Mouse (Mus musculus) heart, embryonic 13.5 days (tissue): ENCODE results near the gene Npepps. TPM values are rescaled to one million over a fixed set of nuclear protein-coding genes. Genes with fewer than 3 reads are reported as not detected.
A peak's percentile ranks its signal among the peaks of the same experiment; 100 is the strongest.

ENCODE experiments used
- ATAC-seq: fragments of 200-750 bp; cut with Nextera tagmentation; 2 replicates; pipeline ENCODE4 v1.8.0; 2017; ENCODE audit warnings: moderate TSS enrichment; ENCODE audit not compliant: insufficient number of reproducible peaks, low FRiP score, low TSS enrichment; ENCODE audit errors: extremely low read depth
- H3K27ac ChIP-seq: fragments of 300-500 bp; sonication (generic); replicated peaks from 2 replicates; pipeline ENCODE4 v1.5.1; 2015; ENCODE audit warnings: moderate library complexity, mild to moderate bottlenecking, inconsistent platforms
- H3K27me3 ChIP-seq: fragments of 300-500 bp; sonication (generic); replicated peaks from 2 replicates; pipeline ENCODE4 v1.6.1; 2015; ENCODE audit warnings: mild to moderate bottlenecking, inconsistent platforms
- H3K36me3 ChIP-seq: fragments of 300-500 bp; sonication (generic); 2 replicates; pipeline ENCODE4 v1.6.1; 2015; ENCODE audit warnings: mild to moderate bottlenecking, inconsistent platforms
- H3K4me1 ChIP-seq: fragments of 300-500 bp; sonication (generic); 2 replicates; pipeline ENCODE4 v1.6.1; 2015; ENCODE audit warnings: inconsistent platforms
- H3K4me2 ChIP-seq: fragments of 300-500 bp; sonication (generic); 2 replicates; pipeline ENCODE4 v1.6.1; 2015; ENCODE audit warnings: inconsistent platforms, mild to moderate bottlenecking, moderate library complexity
- H3K4me3 ChIP-seq: fragments of 300-500 bp; sonication (generic); 2 replicates; pipeline ENCODE4 v1.5.1; 2015; ENCODE audit warnings: moderate library complexity, mild to moderate bottlenecking, inconsistent platforms
- H3K9ac ChIP-seq: fragments of 300-500 bp; sonication (generic); 2 replicates; pipeline ENCODE4 v1.6.1; 2015; ENCODE audit warnings: inconsistent platforms, mild to moderate bottlenecking, moderate library complexity
- H3K9me3 ChIP-seq: fragments of 300-500 bp; sonication (generic); 2 replicates; pipeline ENCODE4 v1.6.1; 2016; ENCODE audit warnings: inconsistent platforms
- WGBS: fragments of 180-500 bp; shearing (Covaris S2); methylation state at CpG from one replicate; pipeline ENCODE4 v1.1.7; 2015; ENCODE audit warnings: mixed read lengths; 5-methylcytosine and 5-hydroxymethylcytosine counted together
- polyA plus RNA-seq: library from polyadenylated mRNA; unstranded; fragments of >200 nt; fragmentation: Nextera tagmentation; extraction: Ambion mirVana; gene quantifications from 2 replicates; pipeline ENCODE4 v1.2.1, GENCODE M21; 2015

Npepps gene
- polyA plus RNA-seq, 1 experiment from 2014 or later = 83.5 TPM

DNA sequence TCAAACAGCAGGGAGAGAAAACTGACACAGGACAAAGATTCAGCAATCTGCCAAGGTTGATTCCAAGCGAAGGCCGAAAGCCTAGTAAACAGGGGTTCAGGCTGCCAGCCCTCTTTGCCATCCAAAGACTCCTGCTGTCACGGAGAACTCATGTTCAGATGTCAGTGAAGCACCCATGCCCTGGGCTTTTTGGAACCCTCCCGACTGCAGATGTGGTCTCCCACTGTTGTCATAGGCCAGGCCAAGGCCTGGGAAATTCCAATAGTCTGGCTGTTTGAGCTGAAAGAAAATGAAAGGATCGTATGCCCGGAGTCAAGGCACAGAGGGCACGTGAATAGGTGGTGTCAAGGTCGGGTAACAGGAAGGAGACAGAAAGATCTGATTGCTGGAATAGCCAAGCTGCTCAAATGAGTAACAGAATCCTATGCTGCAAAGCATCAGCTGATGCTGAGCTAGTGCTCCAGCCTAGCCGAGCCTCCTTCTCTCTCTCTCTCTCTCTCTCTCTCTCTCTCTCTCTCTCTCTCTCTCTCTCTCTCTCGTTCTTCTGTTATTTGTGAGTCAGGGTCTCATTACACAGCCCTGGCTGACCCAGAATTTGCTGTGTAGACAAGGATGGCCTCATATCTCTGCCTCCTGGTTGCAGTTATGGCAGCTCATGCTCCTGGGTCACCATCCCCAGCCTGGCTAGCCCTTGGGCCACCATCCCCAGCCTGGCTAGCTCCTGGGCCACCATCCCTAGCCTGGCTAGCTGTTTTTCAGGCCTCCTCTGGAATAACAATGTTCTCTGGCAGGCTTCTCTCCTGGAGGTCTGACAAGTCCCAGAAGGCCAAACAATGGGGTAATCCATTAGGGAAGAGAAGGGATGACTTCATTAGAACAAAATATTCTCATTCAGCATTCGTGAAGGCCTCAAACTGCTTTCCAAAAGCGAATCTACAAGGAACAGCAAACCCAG is 9.1 kb upstream of the Npepps start:
- H3K9me3 ChIP-seq = no peaks in the 10 kb centered on the region
- ATAC-seq = no peak
- no peaks in the 10 kb centered on the region for H3K27me3 ChIP-seq
- no peak overlapping the region for H3K27ac ChIP-seq
- 50% methylated on average over 12 of the region's 12 CpGs for WGBS
- no peak overlapping the region for H3K4me2 ChIP-seq
- H3K36me3 ChIP-seq = no peaks in the 10 kb centered on the region
- H3K4me1 ChIP-seq = peaks cover 10% of the 10 kb centered on the region
- H3K4me3 ChIP-seq = no peak overlapping the region
- H3K9ac ChIP-seq = no peak overlapping the region

DNA sequence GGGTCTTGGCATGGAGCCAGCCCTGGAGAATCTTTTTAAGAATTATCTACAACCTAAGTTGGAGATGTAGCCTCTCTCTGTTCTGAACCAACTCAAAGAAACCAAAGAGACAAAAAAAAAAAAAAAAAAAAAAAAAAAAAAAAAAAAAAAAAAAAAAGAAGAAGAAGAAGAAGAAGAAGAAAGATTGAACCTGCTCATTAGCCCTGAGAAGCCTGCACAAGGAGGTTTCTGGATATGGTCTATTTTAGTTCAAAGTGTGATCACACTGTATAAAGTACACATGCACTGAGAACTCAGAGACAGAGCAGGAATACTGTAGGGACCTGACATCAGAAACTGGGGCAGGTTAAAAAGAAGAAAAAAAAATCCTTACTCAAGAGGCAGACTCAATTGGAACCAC is 7.2 kb upstream of the Npepps start:
- Histone ChIP-seq H3K9me3 (no peaks in the 10 kb centered on the region), H3K4me1 (peaks cover 10% of the 10 kb centered on the region), H3K4me3 (no peak overlapping the region), H3K36me3 (no peaks in the 10 kb centered on the region), H3K27ac (no peak overlapping the region), H3K27me3 (no peaks in the 10 kb centered on the region; the same call in 1 of the 2 replicates), H3K9ac (no peak overlapping the region), H3K4me2 (no peak overlapping the region)
- ATAC-seq = no peak

GRCm38 (mm10) chr11:97286973-97287372 is 6.5 kb upstream of the Npepps start:
- no peak for ATAC-seq
- 58% methylated on average over 6 of the region's 6 CpGs for WGBS
- no peaks in the 10 kb centered on the region for H3K9me3 ChIP-seq

GRCm38 (mm10) chr11:97285852-97286775 is 5.7 kb upstream of the Npepps start:
- H3K4me1 ChIP-seq = peaks cover 11% of the 10 kb centered on the region
- H3K27me3 ChIP-seq = no peaks in the 10 kb centered on the region; the same call in 1 of the 2 replicates
- WGBS = 58% methylated on average over 9 of the region's 9 CpGs
- H3K9me3 ChIP-seq = no peaks in the 10 kb centered on the region
- no peak for ATAC-seq
- peak overlapping the region; percentile 17 for H3K27ac ChIP-seq
- no peak overlapping the region for H3K9ac ChIP-seq
- H3K4me2 ChIP-seq = 0 out of 2 replicates have a peak overlapping the region, but pooled peaks have one; percentile 1
- H3K4me3 ChIP-seq = no peak overlapping the region
- no peaks in the 10 kb centered on the region for H3K36me3 ChIP-seq

More at GRCm38 (mm10) chr11:97286973-97287372, 6.5 kb upstream of the Npepps start:
- Histone ChIP-seq H3K4me3 (no peak overlapping the region), H3K9ac (no peak overlapping the region), H3K4me2 (no peak overlapping the region), H3K4me1 (peaks cover 10% of the 10 kb centered on the region), H3K27me3 (no peaks in the 10 kb centered on the region; the same call in 1 of the 2 replicates), H3K27ac (no peak overlapping the region), H3K36me3 (no peaks in the 10 kb centered on the region)

- 71% methylated on average over 4 of the region's 4 CpGs for WGBS
- no peak overlapping the region for H3K9ac ChIP-seq
- ATAC-seq = no peak
Measured at GRCm38 (mm10) chr11:97284854-97285253, 4.4 kb upstream of the Npepps start.

DNA sequence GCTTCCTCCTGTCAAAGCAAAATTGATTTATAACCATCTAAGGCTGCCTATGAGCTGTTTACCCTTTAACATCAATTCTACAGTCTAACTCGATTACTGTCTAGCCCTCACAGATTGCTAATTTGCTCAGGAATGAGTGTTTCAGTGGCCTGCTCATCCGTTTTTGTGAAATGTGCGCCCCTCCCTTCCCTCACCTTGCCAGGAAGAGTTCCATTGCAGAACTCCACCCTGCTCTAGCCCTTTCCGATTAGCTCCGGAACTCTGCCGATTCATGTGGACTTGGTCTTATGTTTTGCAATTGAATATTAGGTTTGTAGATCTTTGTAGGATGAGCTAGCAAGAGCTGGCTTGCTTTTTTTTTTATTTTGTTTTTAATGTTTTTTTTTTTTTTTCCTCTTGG is 1.7 kb upstream of the Npepps start:
- no peak overlapping the region for H3K4me2 ChIP-seq
- H3K9ac ChIP-seq = no peak overlapping the region
- ATAC-seq = no peak
- H3K27ac ChIP-seq = no peak overlapping the region
- H3K27me3 ChIP-seq = no peaks in the 10 kb centered on the region; the same call in 1 of the 2 replicates
- no peaks in the 10 kb centered on the region for H3K36me3 ChIP-seq
- peaks cover 34% of the 10 kb centered on the region for H3K4me1 ChIP-seq
- 84% methylated on average over 6 of the region's 6 CpGs for WGBS
- no peaks in the 10 kb centered on the region for H3K9me3 ChIP-seq
- H3K4me3 ChIP-seq = no peak overlapping the region

More at GRCm38 (mm10) chr11:97284854-97285253, 4.4 kb upstream of the Npepps start:
- Histone ChIP-seq H3K27me3 (no peaks in the 10 kb centered on the region; the same call in 1 of the 2 replicates), H3K9me3 (no peaks in the 10 kb centered on the region), H3K4me2 (no peak overlapping the region), H3K36me3 (no peaks in the 10 kb centered on the region), H3K4me3 (no peak overlapping the region), H3K27ac (no peak overlapping the region), H3K4me1 (peaks cover 15% of the 10 kb centered on the region)

GRCm38 (mm10) chr11:97279405-97280215 is 828 bp downstream of the Npepps start:
- 2% methylated on average over 50 of the region's 64 CpGs for WGBS
- Histone ChIP-seq H3K9me3 (no peaks in the 10 kb centered on the region), H3K27ac (peak overlapping the region; percentile 99), H3K4me1 (peaks cover 33% of the 10 kb centered on the region), H3K9ac (peak overlapping the region; percentile 100), H3K4me3 (peak overlapping the region; percentile 100), H3K4me2 (peak overlapping the region; percentile 83), H3K27me3 (no peaks in the 10 kb centered on the region; the same call in 1 of the 2 replicates), H3K36me3 (no peaks in the 10 kb centered on the region)
- ATAC-seq = peak; percentile 72

DNA sequence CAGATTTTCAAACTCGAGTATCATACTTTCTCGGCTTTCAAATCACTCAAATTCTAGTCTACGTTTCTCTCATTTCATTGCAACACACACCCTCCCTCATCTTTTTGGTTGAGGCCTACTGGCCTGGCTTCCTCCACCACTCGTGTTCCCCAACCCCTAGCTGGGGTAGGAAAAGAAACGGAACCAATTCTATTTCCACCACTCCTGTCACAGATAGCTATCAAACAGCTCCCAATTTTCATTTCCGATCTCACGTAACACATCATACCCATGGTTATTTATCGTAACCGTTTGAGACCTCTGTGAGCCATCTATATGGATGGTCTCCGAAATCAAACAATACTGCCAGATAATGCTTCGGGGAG is 1.4 kb downstream of the Npepps start:
- peak overlapping the region; percentile 83 for H3K4me2 ChIP-seq
- peaks cover 33% of the 10 kb centered on the region for H3K4me1 ChIP-seq
- peak overlapping the region; percentile 99 for H3K27ac ChIP-seq
- no peaks in the 10 kb centered on the region for H3K27me3 ChIP-seq
- peak overlapping the region; percentile 100 for H3K4me3 ChIP-seq
- 15% methylated on average over 11 of the region's 11 CpGs for WGBS
- no peaks in the 10 kb centered on the region for H3K9me3 ChIP-seq
- ATAC-seq = no peak
- H3K36me3 ChIP-seq = no peaks in the 10 kb centered on the region
- H3K9ac ChIP-seq = peak overlapping the region; percentile 100

- H3K27ac ChIP-seq = peak overlapping the region; percentile 99
- peak overlapping the region; percentile 100 for H3K9ac ChIP-seq
Measured at GRCm38 (mm10) chr11:97278456-97278855, 2.0 kb downstream of the Npepps start.

DNA sequence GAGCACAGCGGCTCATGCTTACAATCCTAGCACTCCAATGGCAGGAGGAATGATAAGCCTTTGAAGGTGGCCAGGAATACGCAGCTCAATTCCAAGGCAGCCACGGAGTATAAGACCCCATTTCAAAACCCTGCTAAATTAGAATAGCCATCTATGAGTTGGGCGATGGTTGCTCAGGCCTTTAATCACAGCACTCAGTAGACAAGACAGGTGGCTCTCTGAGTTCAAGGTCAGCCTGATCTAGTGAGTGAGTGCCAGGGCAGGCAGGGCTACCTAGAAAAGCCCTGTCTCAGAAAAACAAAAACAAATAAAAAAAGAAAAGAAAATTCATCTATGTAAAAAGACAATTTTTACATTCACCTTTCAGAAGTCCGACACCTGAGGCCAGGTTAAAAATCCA is 3.3 kb downstream of the Npepps start:
- peaks cover 38% of the 10 kb centered on the region for H3K4me1 ChIP-seq
- 56% methylated on average over 5 of the region's 5 CpGs for WGBS
- H3K27ac ChIP-seq = peak overlapping the region; percentile 32
- H3K9ac ChIP-seq = peak overlapping the region; percentile 6; the same call in 1 of the 2 replicates
- ATAC-seq = no peak
- no peaks in the 10 kb centered on the region for H3K9me3 ChIP-seq
- peak overlapping the region; percentile 34 for H3K4me2 ChIP-seq
- H3K4me3 ChIP-seq = no peak overlapping the region
- H3K36me3 ChIP-seq = no peaks in the 10 kb centered on the region
- H3K27me3 ChIP-seq = no peaks in the 10 kb centered on the region

More at GRCm38 (mm10) chr11:97278456-97278855, 2.0 kb downstream of the Npepps start:
- Histone ChIP-seq H3K4me3 (peak overlapping the region; percentile 100), H3K4me1 (peaks cover 33% of the 10 kb centered on the region), H3K36me3 (no peaks in the 10 kb centered on the region), H3K27me3 (no peaks in the 10 kb centered on the region), H3K4me2 (peak overlapping the region; percentile 83), H3K9me3 (no peaks in the 10 kb centered on the region)
- no peak for ATAC-seq
- 75% methylated on average over 6 of the region's 6 CpGs for WGBS
